Mouse (Mus musculus) stomach, embryonic 16.5 days (tissue): Measurements from ENCODE around the gene Popdc3. TPM values are rescaled to one million over a fixed set of nuclear protein-coding genes. Genes with fewer than 3 reads are reported as not detected.

ENCODE experiments used
- ATAC-seq: fragments of 200-750 bp; cut with Nextera tagmentation; 2 replicates; pipeline ENCODE4 v1.8.0; 2017; ENCODE audit warnings: moderate number of reproducible peaks, moderate TSS enrichment; ENCODE audit not compliant: insufficient read depth, low FRiP score
- H3K27ac ChIP-seq: fragments of 300-500 bp; sonication (generic); 2 replicates; pipeline ENCODE4 v1.5.1; 2014; ENCODE audit warnings: low read length
- H3K27me3 ChIP-seq: fragments of 300-500 bp; sonication (generic); 2 replicates; pipeline ENCODE4 v1.6.1; 2014; ENCODE audit warnings: low read length, control low read depth, mixed read lengths; ENCODE audit not compliant: control insufficient read depth, insufficient read depth
- H3K36me3 ChIP-seq: fragments of 300-500 bp; sonication (generic); 2 replicates; pipeline ENCODE4 v1.6.1; 2014; ENCODE audit warnings: low read length; ENCODE audit not compliant: control insufficient read depth, insufficient read depth
- H3K4me1 ChIP-seq: fragments of 300-500 bp; sonication (generic); 2 replicates; pipeline ENCODE4 v1.6.1; 2014; ENCODE audit warnings: low read length, control low read depth, mixed read lengths; ENCODE audit not compliant: control insufficient read depth, insufficient read depth
- H3K4me2 ChIP-seq: fragments of 300-500 bp; sonication (generic); 2 replicates; pipeline ENCODE4 v1.6.1; 2014; ENCODE audit warnings: low read depth, low read length, mixed read lengths
- H3K4me3 ChIP-seq: fragments of 300-500 bp; sonication (generic); replicated peaks from 2 replicates; pipeline ENCODE4 v1.5.1; 2014; ENCODE audit warnings: mild to moderate bottlenecking, low read length
- H3K9ac ChIP-seq: fragments of 300-500 bp; sonication (generic); 2 replicates; pipeline ENCODE4 v1.6.1; 2014; ENCODE audit warnings: low read length
- H3K9me3 ChIP-seq: fragments of 300-500 bp; sonication (generic); replicated peaks from 2 replicates; pipeline ENCODE4 v1.6.1; 2016; ENCODE audit warnings: low read length, control low read depth; ENCODE audit not compliant: control insufficient read depth
- WGBS: fragments of 180-500 bp; shearing (Covaris S2); extraction: QIAGEN DNeasy Blood & Tissue Kit; methylation state at CpG from one replicate; pipeline ENCODE4 v1.1.7; 2014; 5-methylcytosine and 5-hydroxymethylcytosine counted together
- polyA plus RNA-seq: library from polyadenylated mRNA; unstranded; fragments of >200 nt; fragmentation: Nextera tagmentation; extraction: Ambion mirVana; gene quantifications from 2 replicates; pipeline ENCODE4 v1.2.1, GENCODE M21; 2015

Popdc3 gene
- polyA plus RNA-seq, 1 experiment from 2014 or later, result 2.6 TPM

GRCm38 (mm10) chr10:45146821-45147220 is 31.1 kb upstream of the Popdc3 start:
- 42% methylated on average over 6 of the region's 6 CpGs for WGBS
- no peaks in the 10 kb centered on the region for H3K4me1 ChIP-seq
- H3K4me2 ChIP-seq, result no peak overlapping the region
- H3K4me3 ChIP-seq, result no peak overlapping the region
- no peaks in the 10 kb centered on the region for H3K27me3 ChIP-seq
- no peaks in the 10 kb centered on the region for H3K9me3 ChIP-seq
- no peak overlapping the region for H3K27ac ChIP-seq
- peaks cover 10% of the 10 kb centered on the region for H3K36me3 ChIP-seq
- H3K9ac ChIP-seq, result no peak overlapping the region
- no peak for ATAC-seq

DNA sequence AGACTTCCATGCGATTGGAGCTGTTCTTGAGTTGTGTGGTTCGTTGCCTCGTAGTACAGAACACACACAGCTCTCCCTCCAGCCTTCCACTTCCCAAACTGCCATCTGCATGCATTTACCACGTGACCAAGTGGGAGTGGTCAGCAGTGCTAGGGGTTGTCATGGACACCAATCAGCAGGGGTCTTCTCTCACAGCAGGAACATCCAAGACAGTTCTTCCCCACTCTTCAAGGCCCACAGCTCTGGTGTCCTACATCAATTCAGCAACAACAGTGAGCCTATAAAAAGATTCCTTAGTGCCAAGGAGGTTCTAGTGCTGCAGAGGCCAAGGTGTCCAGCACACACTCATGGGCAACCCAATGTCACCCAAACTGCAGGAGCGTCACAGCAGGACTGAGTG is 26.8 kb upstream of the Popdc3 start:
- H3K27ac ChIP-seq, result no peak overlapping the region
- H3K9ac ChIP-seq, result no peak overlapping the region
- peaks cover 23% of the 10 kb centered on the region for H3K36me3 ChIP-seq
- H3K4me3 ChIP-seq, result no peak overlapping the region
- WGBS, result 73% methylated on average over 5 of the region's 5 CpGs
- H3K9me3 ChIP-seq, result no peaks in the 10 kb centered on the region
- ATAC-seq, result no peak
- H3K4me2 ChIP-seq, result no peak overlapping the region
- H3K4me1 ChIP-seq, result no peaks in the 10 kb centered on the region
- no peaks in the 10 kb centered on the region for H3K27me3 ChIP-seq

- Histone ChIP-seq H3K27me3 (no peaks in the 10 kb centered on the region), H3K27ac (no peak overlapping the region), H3K9me3 (no peaks in the 10 kb centered on the region), H3K4me1 (no peaks in the 10 kb centered on the region), H3K4me3 (no peak overlapping the region), H3K36me3 (peaks cover 23% of the 10 kb centered on the region), H3K9ac (no peak overlapping the region), H3K4me2 (no peak overlapping the region)
- WGBS, result 92% methylated on average over 12 of the region's 12 CpGs
- ATAC-seq, result no peak
Measured at GRCm38 (mm10) chr10:45151771-45152692, 25.9 kb upstream of the Popdc3 start.

DNA sequence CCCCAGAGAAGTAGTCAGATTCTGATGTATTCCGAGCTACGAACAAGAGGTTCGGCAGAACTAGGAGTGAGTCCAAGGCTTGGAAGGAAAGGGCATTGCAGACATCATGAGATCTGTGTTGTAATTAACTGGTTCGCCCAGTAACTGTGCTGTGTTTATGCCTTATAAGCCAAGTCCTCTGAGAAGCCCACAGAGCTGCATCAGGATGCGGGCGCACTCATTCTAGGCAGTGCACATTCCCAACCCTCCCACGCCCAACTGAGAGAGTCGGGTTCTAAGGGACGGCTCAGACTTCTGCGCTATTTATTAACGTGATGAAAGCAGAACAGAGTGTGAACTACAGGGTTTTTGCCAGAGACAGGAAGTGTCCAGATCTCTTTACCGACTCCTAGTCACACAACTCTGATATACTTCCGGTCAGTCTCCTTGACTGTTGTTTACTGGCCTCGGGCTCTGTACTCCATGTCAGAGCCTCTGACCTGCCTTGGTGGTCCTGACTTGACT is 23.3 kb upstream of the Popdc3 start:
- 92% methylated on average over 14 of the region's 14 CpGs for WGBS
- Histone ChIP-seq H3K9me3 (no peaks in the 10 kb centered on the region), H3K36me3 (peaks cover 19% of the 10 kb centered on the region; the same call in 1 of the 2 replicates), H3K4me2 (no peak overlapping the region), H3K4me1 (no peaks in the 10 kb centered on the region), H3K9ac (no peak overlapping the region), H3K4me3 (no peak overlapping the region), H3K27ac (no peak overlapping the region), H3K27me3 (no peaks in the 10 kb centered on the region)
- no peak for ATAC-seq

- WGBS, result 86% methylated on average over 8 of the region's 8 CpGs
- no peak overlapping the region for H3K27ac ChIP-seq
- H3K9ac ChIP-seq, result no peak overlapping the region
- H3K27me3 ChIP-seq, result no peaks in the 10 kb centered on the region
- no peaks in the 10 kb centered on the region for H3K4me1 ChIP-seq
- no peaks in the 10 kb centered on the region for H3K36me3 ChIP-seq
- no peak overlapping the region for H3K4me2 ChIP-seq
- no peak for ATAC-seq
- no peaks in the 10 kb centered on the region for H3K9me3 ChIP-seq
- H3K4me3 ChIP-seq, result no peak overlapping the region
Measured at GRCm38 (mm10) chr10:45165851-45166250, 12.0 kb upstream of the Popdc3 start.

DNA sequence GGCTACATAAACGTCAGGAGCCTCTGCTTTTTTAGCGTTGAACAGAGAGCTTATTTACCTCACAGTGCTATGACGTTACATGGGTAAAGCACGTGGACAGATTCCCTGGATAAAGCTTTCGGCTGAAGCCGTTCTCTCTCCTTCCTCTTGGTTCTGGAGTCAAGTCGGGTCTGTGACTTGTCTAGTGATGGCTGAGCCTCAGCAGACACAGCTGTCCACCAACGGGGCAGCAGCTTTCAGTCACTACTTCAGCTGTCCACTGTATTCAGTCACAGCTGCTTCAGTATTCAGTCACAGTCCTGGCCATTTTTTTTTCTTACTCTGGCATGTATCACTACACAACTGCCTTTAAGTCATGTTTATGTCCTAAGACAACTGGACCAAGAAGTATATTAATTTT is 4.0 kb upstream of the Popdc3 start:
- 78% methylated on average over 8 of the region's 8 CpGs for WGBS
- H3K9ac ChIP-seq, result no peak overlapping the region
- no peak overlapping the region for H3K4me3 ChIP-seq
- H3K4me1 ChIP-seq, result no peaks in the 10 kb centered on the region
- H3K36me3 ChIP-seq, result no peaks in the 10 kb centered on the region
- no peaks in the 10 kb centered on the region for H3K27me3 ChIP-seq
- H3K27ac ChIP-seq, result no peak overlapping the region
- no peaks in the 10 kb centered on the region for H3K9me3 ChIP-seq
- no peak for ATAC-seq
- H3K4me2 ChIP-seq, result no peak overlapping the region

DNA sequence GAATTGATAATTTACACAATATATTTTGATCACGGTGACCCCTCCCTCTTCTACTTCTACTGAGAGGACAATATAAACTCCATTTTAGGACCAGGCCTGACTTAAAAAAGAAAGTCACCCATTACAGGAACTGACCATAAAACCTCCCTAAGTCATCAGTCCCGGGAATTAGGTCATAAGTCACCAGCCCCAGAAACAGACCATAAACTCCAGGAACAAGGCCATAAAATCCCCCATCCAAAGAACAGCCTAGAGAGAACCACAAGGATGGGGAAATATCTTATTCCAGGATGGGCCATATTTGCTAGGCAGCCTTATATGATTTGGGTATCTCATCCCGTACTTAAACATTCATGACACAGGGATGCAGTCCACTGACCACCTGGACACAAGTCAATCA is 3.6 kb upstream of the Popdc3 start:
- Histone ChIP-seq H3K9me3 (no peaks in the 10 kb centered on the region), H3K9ac (no peak overlapping the region), H3K4me1 (no peaks in the 10 kb centered on the region), H3K27me3 (no peaks in the 10 kb centered on the region), H3K4me3 (no peak overlapping the region), H3K27ac (no peak overlapping the region), H3K36me3 (no peaks in the 10 kb centered on the region), H3K4me2 (no peak overlapping the region)
- ATAC-seq, result no peak
- WGBS, result 85% methylated on average over 3 of the region's 3 CpGs

DNA sequence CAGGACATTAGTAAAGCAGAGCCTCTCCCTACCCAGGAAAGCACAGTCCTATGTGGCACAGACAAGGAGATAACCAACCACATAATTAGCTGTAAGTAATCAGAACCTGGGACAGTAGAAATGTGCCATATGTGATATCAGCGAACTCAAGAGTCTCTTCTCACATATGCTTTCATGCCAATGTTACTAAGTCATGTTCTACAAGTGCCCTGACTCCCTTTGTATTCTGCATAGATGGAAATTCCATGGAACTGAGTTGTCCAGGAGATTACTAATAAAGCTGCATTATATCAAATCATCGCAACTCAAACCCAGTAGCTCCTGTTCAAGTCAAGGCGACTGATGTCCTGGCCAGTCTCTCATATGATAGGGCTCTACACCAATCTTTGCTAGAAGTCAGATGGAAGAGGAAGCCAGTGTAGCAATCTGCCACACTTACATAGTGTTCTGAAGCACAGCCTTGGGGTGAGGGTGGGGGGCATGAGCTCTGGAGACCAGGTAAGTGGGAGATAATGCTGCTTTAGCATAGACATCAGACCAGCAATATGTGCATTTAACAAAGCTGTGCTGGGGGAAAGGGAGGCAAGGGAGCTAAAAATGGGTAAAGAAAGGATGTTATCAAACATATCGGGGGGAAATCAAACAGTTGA is 2.9 kb downstream of the Popdc3 start:
- no peak for ATAC-seq
- Histone ChIP-seq H3K36me3 (no peaks in the 10 kb centered on the region), H3K9me3 (no peaks in the 10 kb centered on the region), H3K4me1 (no peaks in the 10 kb centered on the region), H3K4me3 (no peak overlapping the region), H3K27me3 (no peaks in the 10 kb centered on the region), H3K27ac (no peak overlapping the region), H3K9ac (no peak overlapping the region), H3K4me2 (no peak overlapping the region)
- 86% methylated on average over 4 of the region's 4 CpGs for WGBS

- H3K4me3 ChIP-seq, result no peak overlapping the region
- no peaks in the 10 kb centered on the region for H3K9me3 ChIP-seq
- peak; percentile 71; the same call in 1 of the 2 replicates for ATAC-seq
- no peaks in the 10 kb centered on the region for H3K27me3 ChIP-seq
- no peaks in the 10 kb centered on the region for H3K36me3 ChIP-seq
- no peaks in the 10 kb centered on the region for H3K4me1 ChIP-seq
- H3K27ac ChIP-seq, result 0 out of 2 replicates have a peak overlapping the region, but pooled peaks have one; percentile 22
- no peak overlapping the region for H3K4me2 ChIP-seq
- H3K9ac ChIP-seq, result no peak overlapping the region
- 59% methylated on average over 3 of the region's 3 CpGs for WGBS
Measured at GRCm38 (mm10) chr10:45181344-45181743, 3.4 kb downstream of the Popdc3 start.
